Mouse (Mus musculus) kidney, adult 2 months (tissue): ENCODE results near the gene Metap2.

Experiments used
- CTCF ChIP-seq: fragments of 200-500 bp; conservative IDR thresholded peaks from 2 replicates; pipeline ENCODE4 v1.5.1; 2011; ENCODE audit warnings: low read depth, mild to moderate bottlenecking, control low read depth, low read length, moderate library complexity, mixed read lengths; ENCODE audit not compliant: insufficient read depth, insufficient read length
- POLR2A ChIP-seq: fragments of 200-500 bp; IDR thresholded peaks from one replicate; pipeline ENCODE4 v1.6.1; 2011; ENCODE audit warnings: low read depth, low read length, control low read depth

DNA sequence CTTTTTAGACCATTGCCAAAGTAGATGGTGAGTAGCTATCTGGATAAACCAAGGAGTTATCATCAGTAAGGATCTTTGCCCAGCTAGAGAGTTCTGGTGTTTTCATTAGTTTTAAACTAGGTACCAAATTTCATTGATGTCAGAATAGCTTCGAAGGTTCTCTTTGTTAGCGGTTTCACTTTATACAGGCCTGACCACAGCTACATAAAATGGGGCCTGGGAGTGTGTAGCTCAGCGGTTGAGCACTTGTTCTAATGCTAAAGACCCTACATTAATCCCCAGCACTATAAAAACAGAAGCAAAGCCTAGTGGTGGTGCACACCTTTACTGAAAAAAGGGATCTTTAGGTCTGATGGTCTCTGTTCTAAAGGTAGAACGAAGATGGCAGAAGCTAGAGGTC is 6.3 kb downstream of the Metap2 start:
- TF ChIP-seq POLR2A (no peak), CTCF (no peak)
